Mouse (Mus musculus) C2C12 (cell line): ENCODE data around the gene Gm11032. TPM values are rescaled to one million over a fixed set of nuclear protein-coding genes. Genes with fewer than 3 reads are reported as not detected.

Experiments used
- H3K27me3 ChIP-seq: one replicate; pipeline ENCODE4 v1.6.1; 2011; ENCODE audit not compliant: control insufficient read depth, insufficient read depth, insufficient read length
- H3K36me3 ChIP-seq: one replicate; pipeline ENCODE4 v1.6.1; 2011; ENCODE audit not compliant: control insufficient read depth, insufficient read depth
- H3K4me3 ChIP-seq: one replicate; pipeline ENCODE4 v1.5.1; 2011; ENCODE audit warnings: mild to moderate bottlenecking, control low read depth; ENCODE audit not compliant: poor library complexity, insufficient read depth, severe bottlenecking
- H3K79me2 ChIP-seq: one replicate; pipeline ENCODE4 v1.6.1; 2011; ENCODE audit not compliant: control insufficient read depth, insufficient read depth
- H3K79me3 ChIP-seq: one replicate; pipeline ENCODE4 v1.6.1; 2011; ENCODE audit warnings: low read depth, control low read depth
- H3ac ChIP-seq: one replicate; pipeline ENCODE3; 2011; ENCODE audit warnings: low read depth; ENCODE audit not compliant: control insufficient read depth, insufficient read length
- CEBPB ChIP-seq: IDR thresholded peaks from one replicate; pipeline ENCODE4 v1.6.1; 2011; ENCODE audit warnings: low read depth, mild to moderate bottlenecking, control low read depth, moderate library complexity
- CTCF ChIP-seq: IDR thresholded peaks from one replicate; pipeline ENCODE4 v1.5.1; 2011; ENCODE audit not compliant: control insufficient read depth, insufficient read depth, insufficient read length
- FOSL1 ChIP-seq: IDR thresholded peaks from one replicate; pipeline ENCODE4 v1.8.0; 2011; ENCODE audit warnings: mild to moderate bottlenecking, low read length; ENCODE audit not compliant: poor library complexity, insufficient read depth, severe bottlenecking
- MAX ChIP-seq: IDR thresholded peaks from one replicate; pipeline ENCODE4 v1.6.1; 2011; ENCODE audit warnings: mild to moderate bottlenecking, control low read depth
- MYOD1 ChIP-seq: IDR thresholded peaks from one replicate; pipeline ENCODE4 v1.6.1; 2011; ENCODE audit warnings: low read depth; ENCODE audit not compliant: control insufficient read depth, insufficient read length
- MYOG ChIP-seq: IDR thresholded peaks from one replicate; pipeline ENCODE4 v1.6.1; 2011; ENCODE audit not compliant: control insufficient read depth, insufficient read length; ENCODE audit errors: extremely low read depth
- USF1 ChIP-seq: IDR thresholded peaks from one replicate; pipeline ENCODE4 v1.6.1; 2011; ENCODE audit warnings: low read depth, mild to moderate bottlenecking, control low read depth, moderate library complexity
- polyA plus RNA-seq: library from polyadenylated mRNA; unstranded; fragments of >200 nt; fragmentation: generic; extraction: Trizol; gene quantifications from one replicate; pipeline ENCODE4 v1.2.1, GENCODE M21; 2012; ENCODE audit warnings: missing spikeins

Gene Gm11032
- polyA plus RNA-seq, 1 experiment = not detected

DNA sequence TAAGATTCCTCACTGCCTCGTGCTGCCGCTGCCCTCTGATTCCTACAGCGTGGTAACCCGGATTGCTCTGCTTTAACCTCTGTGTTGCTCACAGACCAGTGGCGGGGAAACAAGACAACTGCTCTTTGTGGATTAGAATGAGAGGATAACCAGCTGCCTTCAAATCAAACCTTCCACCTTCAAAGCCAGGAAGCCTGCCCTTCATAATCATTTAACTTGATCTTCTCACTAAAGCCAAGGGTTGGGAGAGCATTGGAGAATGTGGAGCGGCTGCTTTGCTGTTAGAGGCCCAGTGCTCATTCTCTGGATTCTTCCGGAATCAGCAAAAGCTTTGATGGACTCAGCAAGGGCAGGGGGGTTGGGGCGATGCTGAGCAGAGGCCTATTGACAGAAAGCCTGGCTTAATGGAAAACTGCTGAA, 10.0 kb downstream of the Gm11032 start:
- Histone ChIP-seq H3K79me3 (no peaks in the 10 kb centered on the region), H3K27me3 (no peaks in the 10 kb centered on the region), H3K36me3 (no peaks in the 10 kb centered on the region), H3K79me2 (no peaks in the 10 kb centered on the region), H3K4me3 (no peak overlapping the region), H3ac (no peak overlapping the region)
- TF ChIP-seq MYOG (no peak), FOSL1 (no peak)

DNA sequence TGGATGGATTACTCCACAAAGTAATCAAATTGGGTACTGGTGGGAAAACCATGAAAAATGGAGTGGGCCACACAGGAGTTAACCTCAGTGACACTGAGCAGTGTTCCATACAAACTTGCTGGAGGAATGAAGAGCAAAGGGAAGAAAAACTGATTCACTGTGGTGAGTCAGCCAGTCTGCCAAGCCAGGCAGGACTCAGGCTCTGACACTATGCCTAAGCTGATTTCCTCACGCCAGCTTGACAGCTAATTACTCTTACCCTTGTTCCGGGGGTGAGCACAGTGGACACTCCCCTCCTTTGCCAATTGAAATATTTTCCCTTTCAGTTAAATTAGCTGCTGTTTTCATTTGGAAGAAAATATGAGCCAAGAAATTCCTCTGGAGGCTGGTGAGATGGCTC, 13.6 kb downstream of the Gm11032 start:
- no peak overlapping the region for H3K4me3 ChIP-seq

DNA sequence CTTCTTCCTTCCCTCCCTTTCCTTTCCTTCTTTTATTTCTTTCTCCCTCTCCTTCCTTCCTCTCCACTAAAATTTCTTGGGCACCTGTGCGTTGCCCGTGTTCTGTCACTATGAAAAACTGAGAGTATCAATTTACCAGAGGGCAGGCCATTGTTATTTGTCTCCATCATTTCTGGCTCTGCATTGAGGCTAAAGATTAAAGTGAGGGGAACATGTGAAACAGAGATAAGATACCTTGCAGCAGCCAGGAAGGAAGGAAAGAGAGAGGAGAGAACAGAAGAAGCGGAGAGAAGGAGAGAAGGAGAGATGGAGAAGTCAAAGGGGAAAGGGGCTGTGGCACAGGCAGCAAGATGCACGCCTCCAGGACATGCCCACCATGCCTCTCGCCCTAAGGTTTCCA, 14.5 kb downstream of the Gm11032 start:
- TF ChIP-seq MYOD1 = no peak
- TF ChIP-seq MAX = no peak
- TF ChIP-seq MYOG = no peak
- TF ChIP-seq CTCF = no peak
- TF ChIP-seq CEBPB = no peak
- no peak for TF ChIP-seq FOSL1
- no peak for TF ChIP-seq USF1
- peaks cover 17% of the 10 kb centered on the region for H3K79me2 ChIP-seq
- H3K79me3 ChIP-seq = peaks cover 15% of the 10 kb centered on the region
- H3ac ChIP-seq = no peak overlapping the region
- H3K4me3 ChIP-seq = no peak overlapping the region
- H3K36me3 ChIP-seq = peaks cover 2% of the 10 kb centered on the region
- H3K27me3 ChIP-seq = no peaks in the 10 kb centered on the region

More for the DNA sequence above, 13.6 kb downstream of the Gm11032 start:
- Histone ChIP-seq H3ac (no peak overlapping the region), H3K79me3 (peaks cover 6% of the 10 kb centered on the region), H3K36me3 (no peaks in the 10 kb centered on the region), H3K27me3 (no peaks in the 10 kb centered on the region), H3K79me2 (peaks cover 8% of the 10 kb centered on the region)
- TF ChIP-seq FOSL1 (no peak), CTCF (no peak), MAX (no peak), MYOG (no peak), CEBPB (no peak), MYOD1 (no peak)

DNA sequence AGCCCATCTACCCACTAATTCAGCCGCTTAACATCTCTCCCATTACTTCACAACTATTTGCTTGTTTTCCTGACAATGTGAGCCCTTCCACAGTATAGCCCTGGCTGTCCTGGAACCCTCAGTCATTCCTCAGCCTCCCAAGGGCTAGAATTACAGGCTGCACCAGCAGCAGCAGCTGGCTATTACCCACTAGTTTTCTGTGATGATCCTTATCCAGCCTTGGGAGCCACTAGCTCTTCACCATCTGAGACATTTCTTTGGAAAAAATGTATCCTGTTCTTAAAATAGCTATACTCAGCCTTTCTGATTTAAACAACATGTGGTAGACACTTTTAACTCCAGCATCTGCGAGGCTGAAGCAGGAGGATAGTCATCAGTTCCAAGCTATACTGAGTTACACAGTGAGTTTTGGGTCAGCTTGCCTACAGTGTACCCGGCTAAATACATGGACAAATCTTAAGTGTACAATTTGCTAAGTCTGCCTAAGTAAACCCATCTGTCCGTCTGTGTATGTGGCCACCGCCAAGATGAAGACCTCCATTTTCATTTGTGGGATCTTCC, 17.0 kb downstream of the Gm11032 start:
- H3K4me3 ChIP-seq = no peak overlapping the region
- TF ChIP-seq CTCF = no peak
- no peak for TF ChIP-seq CEBPB
- no peak for TF ChIP-seq MYOD1
- no peak for TF ChIP-seq USF1
- TF ChIP-seq FOSL1 = no peak
- no peak for TF ChIP-seq MYOG
- no peak for TF ChIP-seq MAX
- peaks cover 20% of the 10 kb centered on the region for H3K79me3 ChIP-seq
- H3ac ChIP-seq = no peak overlapping the region
- H3K36me3 ChIP-seq = peaks cover 12% of the 10 kb centered on the region
- H3K79me2 ChIP-seq = peaks cover 42% of the 10 kb centered on the region
- H3K27me3 ChIP-seq = no peaks in the 10 kb centered on the region

DNA sequence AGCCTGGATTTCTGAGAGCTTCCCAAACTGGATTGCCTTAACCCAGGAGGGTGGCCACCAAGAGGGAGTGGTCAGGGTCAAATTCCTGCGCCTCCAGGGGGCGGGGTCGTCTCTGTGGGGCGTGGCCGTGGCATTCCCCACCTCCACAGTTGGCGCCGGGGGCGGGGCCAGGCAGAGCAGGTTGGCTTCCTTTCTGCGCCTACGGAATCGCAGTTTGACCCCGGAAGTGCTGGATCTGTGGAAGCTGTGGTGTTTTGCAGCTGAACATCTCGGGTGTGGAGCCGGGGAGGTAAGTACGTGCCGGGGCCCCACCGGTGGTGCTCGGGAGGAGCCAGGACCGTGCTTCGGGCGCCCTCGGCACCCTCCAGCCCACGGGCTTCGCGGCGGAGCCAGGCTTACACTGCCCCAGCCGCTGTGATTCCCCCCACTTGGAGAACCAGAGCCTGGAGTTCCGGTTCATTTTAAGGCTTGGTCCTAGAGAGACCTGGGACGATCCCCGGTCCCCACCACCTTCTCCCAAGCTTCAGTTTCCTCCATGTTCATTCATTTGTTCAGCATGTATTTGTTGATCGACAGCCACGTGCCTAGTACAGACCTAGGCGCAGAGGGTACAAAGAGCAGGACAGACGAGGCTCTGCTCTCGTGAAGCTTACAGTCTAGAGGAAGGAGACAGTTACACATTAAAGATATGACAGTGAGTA, 17.8 kb downstream of the Gm11032 start, which contains the start of gene Ascc2:
TSS of gene Ascc2 (plus strand) at position 214 of the 701 bp plus-strand sequence.
- no peaks in the 10 kb centered on the region for H3K27me3 ChIP-seq
- H3K79me3 ChIP-seq = peaks cover 23% of the 10 kb centered on the region
- peak within 1 kb of the TSS; percentile 82 for H3K4me3 ChIP-seq
- peaks cover 45% of the 10 kb centered on the region for H3K79me2 ChIP-seq
- no peak for TF ChIP-seq MYOD1
- no peak for TF ChIP-seq MAX
- TF ChIP-seq USF1 = no peak
- TF ChIP-seq FOSL1 = no peak
- no peak for TF ChIP-seq MYOG
- TF ChIP-seq CEBPB = no peak
- no peak for TF ChIP-seq CTCF
- peaks cover 18% of the 10 kb centered on the region for H3K36me3 ChIP-seq
- peak within 1 kb of the TSS; percentile 99 for H3ac ChIP-seq

DNA sequence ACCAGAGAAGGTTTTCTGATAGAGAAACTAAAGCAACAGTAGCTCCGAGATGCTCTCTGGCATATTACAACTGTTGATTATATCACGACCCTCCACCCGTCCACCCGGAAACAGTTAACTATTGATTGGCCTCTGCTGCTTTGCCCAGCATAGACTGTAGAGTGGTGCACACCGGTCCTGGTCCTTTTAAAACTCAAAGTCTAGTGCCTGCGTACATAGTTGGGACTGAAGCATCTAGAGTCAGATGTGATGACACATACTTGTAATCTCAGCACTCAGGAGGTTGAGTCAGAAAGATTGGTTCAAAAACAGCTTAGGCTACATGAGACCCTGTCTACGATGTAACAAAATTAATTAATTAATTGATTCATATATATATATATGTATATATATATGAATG, 18.4 kb downstream of the Gm11032 start:
- H3K79me2 ChIP-seq = peaks cover 51% of the 10 kb centered on the region
- peaks cover 24% of the 10 kb centered on the region for H3K79me3 ChIP-seq
- H3K4me3 ChIP-seq = peak overlapping the region; percentile 82
- H3K27me3 ChIP-seq = no peaks in the 10 kb centered on the region
- TF ChIP-seq MAX (no peak), USF1 (no peak)
- H3K36me3 ChIP-seq = peaks cover 20% of the 10 kb centered on the region
- H3ac ChIP-seq = peak overlapping the region; percentile 99
